Mouse (Mus musculus) embryonic facial prominence, embryonic 10.5 days (tissue): ENCODE measurements at regions not wholly inside any gene's neighbourhood (a gene's known extent, or its start where the extent isn't known, plus 50 kb on each side); places are given as distances from the start of the nearest gene placed in this dataset.

Experiments used
- DNase-seq: peaks from one replicate; pipeline ENCODE4 v3.0.0-alpha.2; 2017; ENCODE audit warnings: low spot score
- H3K27ac ChIP-seq: fragments of 300-500 bp; sonication (generic); replicated peaks from 2 replicates; pipeline ENCODE4 v1.5.1; 2016; ENCODE audit warnings: mild to moderate bottlenecking
- H3K27me3 ChIP-seq: fragments of 300-500 bp; sonication (generic); replicated peaks from 2 replicates; pipeline ENCODE4 v1.6.1; 2016; ENCODE audit warnings: low read depth, mild to moderate bottlenecking; ENCODE audit not compliant: poor library complexity, severe bottlenecking
- H3K36me3 ChIP-seq: fragments of 300-500 bp; sonication (generic); replicated peaks from 2 replicates; pipeline ENCODE4 v1.6.1; 2016; ENCODE audit warnings: mild to moderate bottlenecking, moderate library complexity
- H3K4me1 ChIP-seq: fragments of 300-500 bp; sonication (generic); 2 replicates; pipeline ENCODE4 v1.6.1; 2016
- H3K4me3 ChIP-seq: fragments of 300-500 bp; sonication (generic); 2 replicates; pipeline ENCODE4 v1.5.1; 2016; ENCODE audit warnings: mild to moderate bottlenecking, moderate library complexity
- H3K9me3 ChIP-seq: fragments of 300-500 bp; sonication (generic); 2 replicates; pipeline ENCODE4 v1.6.1; 2016; ENCODE audit warnings: mild to moderate bottlenecking
- WGBS: fragments of 180-500 bp; shearing (Covaris S2); methylation state at CpG from one replicate; pipeline ENCODE4 v1.1.7; 2016; 5-methylcytosine and 5-hydroxymethylcytosine counted together

GRCm38 (mm10) chr9:68330721-68331120, 322.9 kb upstream of the Rora start:
- no peaks in the 10 kb centered on the region for H3K36me3 ChIP-seq
- no peak overlapping the region for H3K4me3 ChIP-seq
- WGBS, result 85% methylated on average over 3 of the region's 3 CpGs
- no peak overlapping the region for H3K27ac ChIP-seq
- no peak for DNase-seq
- H3K9me3 ChIP-seq, result no peaks in the 10 kb centered on the region
- no peaks in the 10 kb centered on the region for H3K27me3 ChIP-seq
- H3K4me1 ChIP-seq, result no peaks in the 10 kb centered on the region

- Histone ChIP-seq H3K9me3 (no peaks in the 10 kb centered on the region), H3K27ac (no peak overlapping the region), H3K36me3 (no peaks in the 10 kb centered on the region), H3K27me3 (no peaks in the 10 kb centered on the region), H3K4me3 (no peak overlapping the region), H3K4me1 (no peaks in the 10 kb centered on the region)
- WGBS, result 60% methylated on average over 3 of the region's 3 CpGs
- DNase-seq, result no peak
These were observed 312.7 kb upstream of the Rora start for GRCm38 (mm10) chr9:68340921-68341320.

- Histone ChIP-seq H3K4me1 (no peaks in the 10 kb centered on the region), H3K9me3 (no peaks in the 10 kb centered on the region), H3K4me3 (no peak overlapping the region), H3K36me3 (no peaks in the 10 kb centered on the region), H3K27ac (no peak overlapping the region), H3K27me3 (no peaks in the 10 kb centered on the region)
- DNase-seq, result no peak
- WGBS, result 83% methylated on average over 3 of the region's 3 CpGs
These were observed 312.1 kb upstream of the Rora start for GRCm38 (mm10) chr9:68341511-68341910.

- H3K27ac ChIP-seq, result no peak overlapping the region
- no peaks in the 10 kb centered on the region for H3K27me3 ChIP-seq
- no peak for DNase-seq
- H3K9me3 ChIP-seq, result no peaks in the 10 kb centered on the region
- no peak overlapping the region for H3K4me3 ChIP-seq
- no peaks in the 10 kb centered on the region for H3K36me3 ChIP-seq
- WGBS, result 86% methylated on average over 6 of the region's 6 CpGs
- H3K4me1 ChIP-seq, result no peaks in the 10 kb centered on the region
These were observed 306.2 kb upstream of the Rora start for GRCm38 (mm10) chr9:68347426-68347825.

- 88% methylated on average over 4 of the region's 4 CpGs for WGBS
These were observed 302.1 kb upstream of the Rora start for GRCm38 (mm10) chr9:68351466-68351865.

GRCm38 (mm10) chr9:68354470-68354869, 299.1 kb upstream of the Rora start:
- Histone ChIP-seq H3K27ac (no peak overlapping the region), H3K36me3 (no peaks in the 10 kb centered on the region), H3K4me3 (no peak overlapping the region), H3K4me1 (no peaks in the 10 kb centered on the region), H3K27me3 (no peaks in the 10 kb centered on the region), H3K9me3 (no peaks in the 10 kb centered on the region)
- 88% methylated on average over 4 of the region's 4 CpGs for WGBS
- no peak for DNase-seq

More at GRCm38 (mm10) chr9:68351466-68351865, 302.1 kb upstream of the Rora start:
- Histone ChIP-seq H3K9me3 (no peaks in the 10 kb centered on the region), H3K4me1 (no peaks in the 10 kb centered on the region), H3K36me3 (no peaks in the 10 kb centered on the region), H3K27me3 (no peaks in the 10 kb centered on the region), H3K4me3 (no peak overlapping the region), H3K27ac (no peak overlapping the region)
- DNase-seq, result no peak

GRCm38 (mm10) chr9:68356078-68356477, 297.5 kb upstream of the Rora start:
- Histone ChIP-seq H3K27me3 (no peaks in the 10 kb centered on the region), H3K27ac (no peak overlapping the region), H3K36me3 (no peaks in the 10 kb centered on the region), H3K4me1 (no peaks in the 10 kb centered on the region), H3K4me3 (no peak overlapping the region), H3K9me3 (no peaks in the 10 kb centered on the region)
- no peak for DNase-seq
- WGBS, result 87% methylated on average over 4 of the region's 4 CpGs

- Histone ChIP-seq H3K27ac (no peak overlapping the region), H3K36me3 (no peaks in the 10 kb centered on the region), H3K9me3 (no peaks in the 10 kb centered on the region), H3K27me3 (no peaks in the 10 kb centered on the region), H3K4me3 (no peak overlapping the region), H3K4me1 (no peaks in the 10 kb centered on the region)
- no peak for DNase-seq
- 75% methylated on average over 5 of the region's 5 CpGs for WGBS
These were observed 296.4 kb upstream of the Rora start for GRCm38 (mm10) chr9:68357231-68357630.

- Histone ChIP-seq H3K27ac (no peak overlapping the region), H3K4me1 (no peaks in the 10 kb centered on the region), H3K9me3 (no peaks in the 10 kb centered on the region), H3K36me3 (no peaks in the 10 kb centered on the region), H3K4me3 (no peak overlapping the region), H3K27me3 (no peaks in the 10 kb centered on the region)
- 73% methylated on average over 3 of the region's 3 CpGs for WGBS
- no peak for DNase-seq
These were observed 286.6 kb upstream of the Rora start for GRCm38 (mm10) chr9:68366973-68367372.

- DNase-seq, result no peak
- WGBS, result 88% methylated on average over 4 of the region's 4 CpGs
- H3K4me1 ChIP-seq, result no peaks in the 10 kb centered on the region
- H3K9me3 ChIP-seq, result no peaks in the 10 kb centered on the region
- no peaks in the 10 kb centered on the region for H3K27me3 ChIP-seq
- H3K36me3 ChIP-seq, result no peaks in the 10 kb centered on the region
- H3K4me3 ChIP-seq, result no peak overlapping the region
- H3K27ac ChIP-seq, result no peak overlapping the region
These were observed 286.0 kb upstream of the Rora start for GRCm38 (mm10) chr9:68367556-68367955.

- no peaks in the 10 kb centered on the region for H3K9me3 ChIP-seq
- no peak overlapping the region for H3K4me3 ChIP-seq
- H3K36me3 ChIP-seq, result no peaks in the 10 kb centered on the region
- H3K4me1 ChIP-seq, result no peaks in the 10 kb centered on the region
- DNase-seq, result no peak
- no peaks in the 10 kb centered on the region for H3K27me3 ChIP-seq
- H3K27ac ChIP-seq, result no peak overlapping the region
- 85% methylated on average over 4 of the region's 4 CpGs for WGBS
These were observed 280.9 kb upstream of the Rora start for GRCm38 (mm10) chr9:68372726-68373125.

GRCm38 (mm10) chr9:68376222-68376621, 277.4 kb upstream of the Rora start:
- H3K4me3 ChIP-seq, result no peak overlapping the region
- H3K27me3 ChIP-seq, result no peaks in the 10 kb centered on the region
- no peak for DNase-seq
- no peak overlapping the region for H3K27ac ChIP-seq
- WGBS, result 85% methylated on average over 1 of the region's 1 CpGs
- no peaks in the 10 kb centered on the region for H3K4me1 ChIP-seq
- no peaks in the 10 kb centered on the region for H3K9me3 ChIP-seq
- H3K36me3 ChIP-seq, result no peaks in the 10 kb centered on the region

GRCm38 (mm10) chr9:68381871-68382270, 271.7 kb upstream of the Rora start:
- WGBS, result 84% methylated on average over 6 of the region's 6 CpGs
- no peaks in the 10 kb centered on the region for H3K27me3 ChIP-seq
- no peaks in the 10 kb centered on the region for H3K9me3 ChIP-seq
- H3K4me3 ChIP-seq, result no peak overlapping the region
- H3K4me1 ChIP-seq, result no peaks in the 10 kb centered on the region
- no peak overlapping the region for H3K27ac ChIP-seq
- H3K36me3 ChIP-seq, result no peaks in the 10 kb centered on the region
- DNase-seq, result no peak

GRCm38 (mm10) chr9:68400930-68401329, 252.7 kb upstream of the Rora start:
- Histone ChIP-seq H3K9me3 (no peaks in the 10 kb centered on the region), H3K36me3 (no peaks in the 10 kb centered on the region), H3K27ac (no peak overlapping the region), H3K27me3 (no peaks in the 10 kb centered on the region), H3K4me1 (no peaks in the 10 kb centered on the region), H3K4me3 (no peak overlapping the region)
- WGBS, result 72% methylated on average over 4 of the region's 4 CpGs
- DNase-seq, result no peak
